Mouse (Mus musculus): Measurements from ENCODE around the gene Col26a1.

Col26a1 gene

GRCm38 (mm10) chr5:136882788-136883439, at the start of gene Col26a1:
Gene Col26a1, minus strand, starts transcription at chr5:136883209.
- DNase-seq (ENCODE audit: low read depth in 2 of 2, low spot score in 2 of 2), result no peak

DNA sequence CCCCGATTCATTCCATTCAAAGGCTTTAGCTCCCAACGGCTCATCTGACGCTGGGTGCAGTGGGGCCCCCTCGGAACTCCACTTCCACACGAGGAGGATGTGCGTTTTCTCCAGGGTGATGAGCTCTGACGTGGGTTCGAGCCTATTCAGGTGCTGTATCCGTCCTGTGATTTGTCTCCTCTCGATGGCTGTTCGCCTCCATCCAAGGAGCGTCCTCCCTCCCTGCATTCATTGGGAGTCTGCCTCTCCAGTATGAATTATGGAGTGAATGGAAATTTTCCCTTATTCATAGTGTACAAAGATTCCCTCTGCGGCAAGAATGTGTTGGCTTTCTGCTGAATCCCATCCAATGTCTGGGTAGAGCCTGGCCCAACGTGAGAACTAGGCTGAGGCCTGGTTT, 48.9 kb upstream of the Col26a1 start:
- DNase-seq (ENCODE audit: low read depth in 2 of 2, low spot score in 2 of 2), result no peak

- peak; percentile 63 to 73 for DNase-seq (ENCODE audit: low read depth in 2 of 2, low spot score in 2 of 2)
These were observed 46.1 kb upstream of the Col26a1 start for GRCm38 (mm10) chr5:136929073-136929472.

- DNase-seq (ENCODE audit: low read depth in 2 of 2, low spot score in 2 of 2), result no peak
These were observed 40.9 kb upstream of the Col26a1 start for GRCm38 (mm10) chr5:136923751-136924478.

GRCm38 (mm10) chr5:136922830-136923229, 39.8 kb upstream of the Col26a1 start:
- no peak for DNase-seq (ENCODE audit: low read depth in 2 of 2, low spot score in 2 of 2)

DNA sequence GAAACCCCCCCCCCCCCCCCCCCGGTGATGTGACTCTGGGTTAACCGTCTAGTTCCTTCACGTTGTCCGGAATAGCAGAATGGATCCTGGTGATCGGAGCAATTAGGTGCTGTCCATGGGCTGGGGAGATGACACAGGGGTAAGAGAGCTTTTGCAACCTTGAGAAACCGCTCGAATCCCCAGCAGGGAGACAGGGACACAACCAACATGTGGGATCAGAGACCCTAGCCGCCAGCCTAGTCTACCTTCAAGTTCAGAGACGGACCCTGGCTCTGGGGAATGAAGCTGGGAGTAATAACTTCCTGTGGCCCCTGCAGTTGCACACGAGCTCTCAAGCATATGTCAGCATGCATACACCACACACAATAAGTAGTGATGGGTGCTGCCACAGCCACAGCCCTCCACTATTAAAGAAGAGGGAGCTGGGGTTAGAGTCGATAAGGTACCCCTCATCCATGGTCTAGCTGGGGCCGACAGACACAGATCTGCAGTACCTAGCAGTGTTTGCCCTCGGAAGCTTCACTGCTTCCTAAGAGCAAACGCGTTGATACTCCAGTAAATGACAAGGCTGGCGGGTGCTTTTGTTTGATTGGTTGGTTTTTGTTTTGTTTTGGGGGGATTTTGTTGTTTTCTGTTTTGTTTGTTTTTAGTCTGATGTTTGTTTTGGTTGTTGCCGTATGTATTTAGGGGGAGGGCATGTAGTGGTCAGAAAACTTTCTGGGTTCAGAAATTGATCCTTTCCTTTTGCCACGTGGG, 36.7 kb upstream of the Col26a1 start:
- no peak for DNase-seq (ENCODE audit: low read depth in 2 of 2, low spot score in 2 of 2)

GRCm38 (mm10) chr5:136918655-136919472, 35.9 kb upstream of the Col26a1 start:
- DNase-seq (ENCODE audit: low read depth in 2 of 2, low spot score in 2 of 2), result peak; percentile 50 to 69

DNA sequence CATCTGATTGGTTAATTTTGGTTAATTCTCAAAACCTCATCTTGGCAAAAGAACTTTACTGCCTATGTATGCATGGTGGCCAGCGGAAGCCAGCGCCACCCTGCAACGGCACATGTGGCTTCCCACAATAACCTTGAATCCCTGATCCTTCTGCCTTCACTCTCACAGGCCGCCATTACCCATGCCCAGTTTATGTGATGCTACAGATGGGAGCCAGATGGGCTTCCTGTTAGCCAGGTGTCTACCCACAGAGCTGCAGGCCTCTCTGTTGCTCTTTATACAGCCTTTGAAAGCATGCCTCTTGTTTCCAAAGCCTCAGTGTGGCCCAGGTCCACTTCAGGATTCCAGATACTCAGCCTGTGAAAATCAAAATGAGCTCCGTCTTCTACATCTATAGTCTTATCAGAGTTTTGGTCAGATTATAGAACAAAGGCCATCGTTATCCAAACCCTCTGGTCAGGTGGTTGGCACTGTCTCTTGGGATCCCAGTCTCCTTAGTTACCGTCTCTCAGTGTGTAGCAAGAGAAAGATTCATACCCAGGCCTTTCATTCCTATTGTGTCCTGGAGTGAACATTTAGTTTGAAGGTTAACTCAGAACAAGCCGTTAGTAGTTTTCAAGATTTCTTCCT, 34.7 kb upstream of the Col26a1 start:
- DNase-seq (ENCODE audit: low read depth in 2 of 2, low spot score in 2 of 2), result no peak

- DNase-seq (ENCODE audit: low read depth in 2 of 2, low spot score in 2 of 2), result no peak
These were observed 31.2 kb upstream of the Col26a1 start for GRCm38 (mm10) chr5:136914183-136914582.

DNA sequence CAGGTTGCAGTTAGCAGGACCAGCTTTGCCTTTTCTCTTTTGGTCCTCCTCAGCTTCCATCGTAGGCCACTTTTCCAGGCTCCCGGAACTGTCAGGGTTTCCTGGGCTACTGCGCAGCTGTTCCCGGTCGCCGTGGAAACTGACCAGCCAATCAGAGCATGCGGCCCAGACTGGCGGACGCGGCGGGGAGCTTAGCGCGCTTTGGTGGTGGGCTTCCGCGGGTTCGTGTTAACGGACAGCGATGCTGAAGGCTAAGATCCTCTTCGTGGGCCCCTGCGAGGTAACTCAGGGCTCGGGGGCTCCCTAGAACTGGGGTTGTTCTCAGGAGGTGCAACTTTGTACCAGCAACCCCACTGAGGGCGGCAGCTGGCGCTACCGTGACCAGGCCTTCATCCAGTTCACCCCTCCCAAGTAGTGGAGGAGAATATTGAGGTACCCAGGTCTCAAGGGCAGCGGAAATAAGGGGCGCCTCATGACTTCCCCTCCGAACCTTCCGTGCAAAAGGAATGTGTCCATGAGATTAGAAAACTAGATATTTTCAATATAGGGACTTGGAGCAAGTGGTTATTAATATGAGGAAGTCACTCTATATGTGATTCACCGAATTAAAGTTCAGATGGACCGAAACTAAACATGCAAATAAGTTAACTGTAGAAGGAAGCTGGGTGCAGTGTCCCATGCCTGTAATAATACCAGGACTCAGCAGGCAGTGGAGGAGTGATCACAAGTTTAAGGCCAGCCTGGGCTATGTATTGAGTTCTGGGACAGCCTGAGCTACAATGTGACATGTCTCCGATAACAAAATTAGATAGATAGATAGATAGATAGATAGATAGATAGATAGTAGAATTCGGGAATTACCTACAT, 25.2 kb upstream of the Col26a1 start, which contains the start of gene Ift22:
Gene Ift22, plus strand, starts transcription at position 160 of the 867 bp plus-strand sequence.
- peak; percentile 47 to 63 for DNase-seq (ENCODE audit: low read depth in 2 of 2, low spot score in 2 of 2)

DNA sequence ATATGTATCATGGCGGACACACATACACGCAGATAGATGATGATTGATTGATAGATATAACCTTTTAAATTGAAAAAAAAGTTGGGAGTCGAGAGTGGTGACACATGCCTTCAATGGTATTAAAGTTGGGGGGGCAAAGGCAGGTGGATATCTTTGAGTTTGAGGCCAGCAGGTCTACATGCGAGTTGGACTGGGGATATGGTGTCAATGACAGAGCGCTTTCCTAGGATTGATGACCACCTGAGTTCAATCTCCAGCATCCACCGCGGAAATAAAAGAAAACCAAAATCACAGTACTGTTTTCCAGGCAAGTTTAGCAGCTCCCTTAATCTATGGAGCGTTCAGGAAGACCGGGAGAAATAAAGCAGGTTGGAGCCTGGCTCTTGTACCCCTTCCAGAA, 24.6 kb upstream of the Col26a1 start:
- DNase-seq (ENCODE audit: low read depth in 2 of 2, low spot score in 2 of 2), result no peak

- DNase-seq (ENCODE audit: low read depth in 2 of 2, low spot score in 2 of 2), result peak; percentile 26 to 49
These were observed 22.6 kb upstream of the Col26a1 start for GRCm38 (mm10) chr5:136905630-136906029.

DNA sequence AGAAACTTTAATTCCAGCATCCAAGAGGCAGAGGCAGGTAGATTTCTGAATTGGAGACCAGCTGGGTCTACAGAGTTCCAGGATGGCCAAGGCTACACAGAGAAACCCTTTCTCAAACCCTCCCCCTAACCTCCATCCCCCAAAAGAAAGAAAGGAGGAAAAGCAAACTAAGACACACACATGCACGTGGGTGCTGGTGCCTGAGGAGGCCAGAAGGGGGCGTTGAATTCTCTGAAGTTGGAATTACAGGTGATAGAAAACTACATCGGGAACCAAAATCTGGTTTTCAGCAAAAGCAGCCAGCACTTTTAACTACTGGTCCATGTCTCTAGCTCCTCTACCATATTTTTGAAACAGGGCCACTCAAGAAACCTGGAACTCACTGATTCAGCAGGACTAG, 21.6 kb upstream of the Col26a1 start:
- no peak for DNase-seq (ENCODE audit: low read depth in 2 of 2, low spot score in 2 of 2)

GRCm38 (mm10) chr5:136895529-136895963, 12.5 kb upstream of the Col26a1 start:
- DNase-seq (ENCODE audit: low read depth in 2 of 2, low spot score in 2 of 2), result no peak

GRCm38 (mm10) chr5:136894840-136895528, 12.0 kb upstream of the Col26a1 start:
- DNase-seq (ENCODE audit: low read depth in 2 of 2, low spot score in 2 of 2), result no peak

- no peak for DNase-seq (ENCODE audit: low read depth in 2 of 2, low spot score in 2 of 2)
These were observed 5.7 kb upstream of the Col26a1 start for GRCm38 (mm10) chr5:136888539-136889355.

- DNase-seq (ENCODE audit: low read depth in 2 of 2, low spot score in 2 of 2), result no peak
These were observed 3.9 kb upstream of the Col26a1 start for GRCm38 (mm10) chr5:136886957-136887356.
